Mouse (Mus musculus) C2C12 (cell line): ENCODE measurements around the gene Dnajb6.

ENCODE experiments used
- CEBPB ChIP-seq: IDR thresholded peaks from one replicate; pipeline ENCODE4 v1.6.1; 2011; ENCODE audit warnings: low read depth, mild to moderate bottlenecking, control low read depth, moderate library complexity
- CTCF ChIP-seq: IDR thresholded peaks from one replicate; pipeline ENCODE4 v1.5.1; 2011; ENCODE audit not compliant: control insufficient read depth, insufficient read depth, insufficient read length
- MAX ChIP-seq: IDR thresholded peaks from one replicate; pipeline ENCODE4 v1.6.1; 2011; ENCODE audit warnings: mild to moderate bottlenecking, control low read depth
- MYOD1 ChIP-seq: IDR thresholded peaks from one replicate; pipeline ENCODE4 v1.6.1; 2011; ENCODE audit warnings: low read depth; ENCODE audit not compliant: control insufficient read depth, insufficient read length
- MYOG ChIP-seq: IDR thresholded peaks from one replicate; pipeline ENCODE4 v1.6.1; 2011; ENCODE audit not compliant: control insufficient read depth, insufficient read length; ENCODE audit errors: extremely low read depth
- USF1 ChIP-seq: IDR thresholded peaks from one replicate; pipeline ENCODE4 v1.6.1; 2011; ENCODE audit warnings: low read depth, mild to moderate bottlenecking, control low read depth, moderate library complexity

GRCm38 (mm10) chr5:29751306-29751705 lies 15.8 kb downstream of the Dnajb6 start:
- TF ChIP-seq CTCF: no peak
- no peak for TF ChIP-seq USF1
- TF ChIP-seq MYOD1: no peak
- TF ChIP-seq MYOG: no peak
- TF ChIP-seq CEBPB: no peak
- TF ChIP-seq MAX: no peak
